Mouse (Mus musculus): ENCODE results near the gene Tdg.

GRCm38 (mm10) chr10:82696453-82697079 lies 66.9 kb downstream of the Tdg start:
- TF ChIP-seq CTCF (conservative IDR thresholded peaks at IDR 0.05; ENCODE audit: low read length) (no peak), POU5F1 (IDR thresholded peaks at IDR 0.05; ENCODE audit: borderline replicate concordance, low read length) (no peak)
